Mouse (Mus musculus) limb, embryonic 14.5 days (tissue): ENCODE results near the gene Tmprss9. TPM values are rescaled to one million over a fixed set of nuclear protein-coding genes. Genes with fewer than 3 reads are reported as not detected.

Source experiments
- ATAC-seq: fragments of 200-750 bp; cut with Nextera tagmentation; 2 replicates; pipeline ENCODE4 v1.8.0; 2017; ENCODE audit warnings: low read depth, moderate number of reproducible peaks, moderate TSS enrichment; ENCODE audit not compliant: low FRiP score
- DNase-seq: peaks from one replicate; pipeline ENCODE4 v3.0.0-alpha.2; 2015; ENCODE audit warnings: low spot score
- H3K27ac ChIP-seq: fragments of 300-500 bp; sonication (generic); replicated peaks from 2 replicates; pipeline ENCODE4 v1.5.1; 2014; ENCODE audit warnings: low read depth, mild to moderate bottlenecking, low read length, moderate library complexity, mixed read lengths
- H3K27me3 ChIP-seq: fragments of 300-500 bp; sonication (generic); 2 replicates; pipeline ENCODE4 v1.6.1; 2014; ENCODE audit warnings: low read length, mixed read lengths; ENCODE audit not compliant: control insufficient read depth, insufficient read depth
- H3K36me3 ChIP-seq: fragments of 300-500 bp; sonication (generic); 2 replicates; pipeline ENCODE4 v1.6.1; 2014; ENCODE audit warnings: mild to moderate bottlenecking, low read length, moderate library complexity, mixed read lengths; ENCODE audit not compliant: control insufficient read depth, insufficient read depth
- H3K4me1 ChIP-seq: fragments of 300-500 bp; sonication (generic); 2 replicates; pipeline ENCODE4 v1.6.1; 2014; ENCODE audit warnings: antibody characterized with exemption, low read length, mixed read lengths; ENCODE audit not compliant: control insufficient read depth, insufficient read depth
- H3K4me2 ChIP-seq: fragments of 300-500 bp; sonication (generic); replicated peaks from 2 replicates; pipeline ENCODE4 v1.6.1; 2014; ENCODE audit warnings: low read depth, mild to moderate bottlenecking, low read length, moderate library complexity; ENCODE audit not compliant: severe bottlenecking
- H3K4me3 ChIP-seq: fragments of 300-500 bp; sonication (generic); replicated peaks from 2 replicates; pipeline ENCODE4 v1.5.1; 2014; ENCODE audit warnings: low read length
- H3K9ac ChIP-seq: fragments of 300-500 bp; sonication (generic); 2 replicates; pipeline ENCODE4 v1.6.1; 2014; ENCODE audit warnings: mild to moderate bottlenecking, low read depth, low read length, moderate library complexity; ENCODE audit not compliant: severe bottlenecking
- H3K9me3 ChIP-seq: fragments of 300-500 bp; sonication (generic); 2 replicates; pipeline ENCODE4 v1.6.1; 2016; ENCODE audit warnings: low read length; ENCODE audit not compliant: control insufficient read depth
- POLR2A ChIP-seq: fragments of 200-500 bp; IDR thresholded peaks from 2 replicates; pipeline ENCODE4 v1.8.0; 2012; ENCODE audit warnings: inconsistent platforms, mild to moderate bottlenecking, moderate library complexity, borderline replicate concordance; ENCODE audit not compliant: insufficient read depth, insufficient read length; ENCODE audit errors: extremely low read depth
- WGBS: fragments of 180-500 bp; shearing (Covaris S2); extraction: QIAGEN DNeasy Blood & Tissue Kit; methylation state at CpG from one replicate; pipeline ENCODE4 v1.1.7; 2014; 5-methylcytosine and 5-hydroxymethylcytosine counted together
- polyA plus RNA-seq, 2 experiments: library from polyadenylated mRNA; depleted of rRNA in 1 of 2; stranded (reverse) in 1 of 2; unstranded in 1 of 2; fragments of >200 nt; fragmentation: Nextera tagmentation in 1 of 2; extraction: Ambion mirVana in 1 of 2; gene quantifications; 2 replicates each; pipeline versions ENCODE4 v1.2.1 to v1.2.3; 2012 to 2014

The Tmprss9 gene
- polyA plus RNA-seq, 2 experiments = 0.04 to 0.10 TPM

GRCm38 (mm10) chr10:80904004-80904693 lies 32.5 kb downstream of the Tmprss9 start:
- H3K4me1 ChIP-seq = peaks cover 8% of the 10 kb centered on the region
- no peak overlapping the region for H3K9ac ChIP-seq
- no peak overlapping the region for H3K27ac ChIP-seq
- TF ChIP-seq POLR2A = no peak
- ATAC-seq (no peak), DNase-seq (no peak)
- 87% methylated on average over 27 of the region's 28 CpGs for whole genome bisulfite sequencing
- H3K36me3 ChIP-seq = peaks cover 61% of the 10 kb centered on the region
- H3K4me2 ChIP-seq = no peak overlapping the region
- no peaks in the 10 kb centered on the region for H3K9me3 ChIP-seq
- H3K27me3 ChIP-seq = no peaks in the 10 kb centered on the region
- H3K4me3 ChIP-seq = no peak overlapping the region

GRCm38 (mm10) chr10:80904709-80905108 lies 33.1 kb downstream of the Tmprss9 start:
- DNase-seq (no peak), ATAC-seq (no peak)
- Histone ChIP-seq H3K4me3 (no peak overlapping the region), H3K27me3 (no peaks in the 10 kb centered on the region), H3K4me2 (no peak overlapping the region), H3K36me3 (peaks cover 65% of the 10 kb centered on the region), H3K9me3 (no peaks in the 10 kb centered on the region), H3K4me1 (peaks cover 3% of the 10 kb centered on the region), H3K27ac (no peak overlapping the region), H3K9ac (no peak overlapping the region)
- no peak for TF ChIP-seq POLR2A
- WGBS = 93% methylated on average over 8 of the region's 11 CpGs

GRCm38 (mm10) chr10:80909375-80910162 lies 37.9 kb downstream of the Tmprss9 start:
- TF ChIP-seq POLR2A = no peak
- ATAC-seq = no peak
- WGBS = 95% methylated on average over 22 of the region's 22 CpGs
- Histone ChIP-seq H3K4me3 (no peak overlapping the region), H3K4me2 (no peak overlapping the region), H3K27me3 (no peaks in the 10 kb centered on the region), H3K4me1 (no peaks in the 10 kb centered on the region), H3K36me3 (peaks cover 67% of the 10 kb centered on the region), H3K9me3 (no peaks in the 10 kb centered on the region), H3K9ac (no peak overlapping the region), H3K27ac (no peak overlapping the region)
- DNase-seq = no peak

- Histone ChIP-seq H3K9ac (no peak overlapping the region), H3K27me3 (no peaks in the 10 kb centered on the region), H3K27ac (no peak overlapping the region), H3K4me2 (no peak overlapping the region), H3K9me3 (no peaks in the 10 kb centered on the region), H3K4me1 (no peaks in the 10 kb centered on the region), H3K36me3 (peaks cover 60% of the 10 kb centered on the region), H3K4me3 (no peak overlapping the region)
- WGBS = 95% methylated on average over 4 of the region's 4 CpGs
- peak; percentile 25 for DNase-seq
- ATAC-seq = peak; percentile 32
- TF ChIP-seq POLR2A = no peak
Observed at GRCm38 (mm10) chr10:80911354-80911753, 39.7 kb downstream of the Tmprss9 start.

- Histone ChIP-seq H3K36me3 (peaks cover 57% of the 10 kb centered on the region), H3K9ac (no peak overlapping the region), H3K27ac (no peak overlapping the region), H3K9me3 (no peaks in the 10 kb centered on the region), H3K4me1 (no peaks in the 10 kb centered on the region; the same call in 1 of the 2 replicates), H3K4me3 (no peak overlapping the region), H3K27me3 (no peaks in the 10 kb centered on the region), H3K4me2 (no peak overlapping the region)
- ATAC-seq (no peak), DNase-seq (no peak)
- TF ChIP-seq POLR2A = no peak
Observed at GRCm38 (mm10) chr10:80911891-80912290, 40.2 kb downstream of the Tmprss9 start.
